In genomic region chr11:114851608-114852310, GRCm38 (mm10) we compare ENCODE assay signal across 8 mouse cellular contexts. TPM values are rescaled to one million over a fixed set of nuclear protein-coding genes. Genes with fewer than 3 reads are reported as not detected.
DNase-seq lines count a peak whose midpoint lies in the region; ATAC-seq lines count a peak whose summit lies in the region.

No protein-coding gene starts in this region.

- ATAC-seq in forebrain, embryonic 15.5 days (replicated peaks), result peak; percentile 67; the same call in 1 of the 2 replicates

- peak overlapping the region; percentile 67 for H3K4me3 ChIP-seq in forebrain, embryonic 15.5 days
- H3K4me3 ChIP-seq in macrophage (ENCODE audit: inconsistent target), result peak overlapping the region; percentile 47

- peaks cover 28% of the 10 kb centered on the region for H3K4me1 ChIP-seq in forebrain, embryonic 15.5 days

- peaks cover 47% of the 10 kb centered on the region for H3K27me3 ChIP-seq in forebrain, embryonic 15.5 days

- H3K27ac ChIP-seq in forebrain, embryonic 15.5 days (replicated peaks), result no peak overlapping the region
- no peak overlapping the region for H3K27ac ChIP-seq in macrophage

- H3K9me3 ChIP-seq in forebrain, embryonic 15.5 days, result no peaks in the 10 kb centered on the region

- H3K36me3 ChIP-seq in forebrain, embryonic 15.5 days, result no peaks in the 10 kb centered on the region
- H3K36me3 ChIP-seq in macrophage (ENCODE audit: inconsistent target), result no peaks in the 10 kb centered on the region

- intact Hi-C loops in heart, postnatal 25 days (cut with DNase I), result no loop called here

- H3K79me2 ChIP-seq in macrophage (ENCODE audit: inconsistent target), result no peaks in the 10 kb centered on the region

- WGBS in forebrain, embryonic 15.5 days, result under 1% methylated on average over 64 of the region's 65 CpGs
- 1% methylated on average over 63 of the region's 65 CpGs for WGBS in macrophage (ENCODE audit: missing documents)

- peak overlapping the region; percentile 52 for H3K9ac ChIP-seq in forebrain, embryonic 15.5 days (replicated peaks)

- H3K4me2 ChIP-seq in forebrain, embryonic 15.5 days (replicated peaks), result peak overlapping the region; percentile 94

- DNase-seq in R1 (ENCODE audit: low read depth, low spot score), result peak; percentile 90
- peak; percentile 95 for DNase-seq in cerebellum, adult 11-12 months
- peak; percentile 44 for DNase-seq in heart, postnatal 25 days (ENCODE audit: low spot score)
- DNase-seq in layer of hippocampus, postnatal 10 days (ENCODE audit: low spot score in 2 of 2), result peak; percentile 49 to 63
- DNase-seq in skeletal muscle tissue, adult 2 months (ENCODE audit: low read depth, low spot score), result peak; percentile 63
- no peak for DNase-seq in MN1 (ENCODE audit: low spot score)

RNA-seq across cellular contexts. Expression of gene Gprc5c, which starts 0.8 kb away (rescaled TPM):
- polyA plus RNA-seq in forebrain, embryonic 15.5 days (2015; fragmentation: Nextera tagmentation; extraction: Ambion mirVana), result 6.0 and 6.2 TPM in 2 replicates
- 1 to 10 TPM; 6.4 to 9.7 TPM for total RNA-seq in heart, postnatal 25 days (2021)
- total RNA-seq in layer of hippocampus, postnatal 10 days (2021), result 1 to 10 TPM; 3.9 to 5.1 TPM
- 10 to 100 TPM in 7 of 26 experiments, 1 to 10 TPM in 11, under 1 TPM in 4, not detected in 4; 0.29 to 37.9 (median 4.5) TPM for total RNA-seq in macrophage (2018; cell fraction: chromatin; rRNA removed)
- 10 to 100 TPM in 13 of 26 experiments, 1 to 10 TPM in 1, under 1 TPM in 12; 0.25 to 28.6 (median 6.9) TPM for total RNA-seq in macrophage (2018; cell fraction: cytosol; rRNA removed)
- 10 to 100 TPM in 12 of 26 experiments, 1 to 10 TPM in 7, under 1 TPM in 7; 0.29 to 35.6 (median 4.1) TPM for total RNA-seq in macrophage (2018; cell fraction: nucleus; rRNA removed)
- 1.8 to 17.4 TPM (median 8.2 TPM) in 3 replicates for polyA plus RNA-seq in macrophage (2018)

RNA-seq across cellular contexts. Expression of gene Cd300a, which starts 38.1 kb away (rescaled TPM):
- polyA plus RNA-seq in forebrain, embryonic 15.5 days (2015; fragmentation: Nextera tagmentation; extraction: Ambion mirVana), result 0.46 and 0.88 TPM in 2 replicates
- total RNA-seq in heart, postnatal 25 days (2021), result under 1 TPM; 0.81 to 0.99 TPM
- total RNA-seq in layer of hippocampus, postnatal 10 days (2021), result under 1 TPM; 0.62 TPM
- total RNA-seq in macrophage (2018; cell fraction: chromatin; rRNA removed), result 100 to 1,000 TPM in 7 of 26 experiments, 10 to 100 TPM in 17, 1 to 10 TPM in 2; 8.5 to 217 (median 67.0) TPM
- total RNA-seq in macrophage (2018; cell fraction: cytosol; rRNA removed), result 100 to 1,000 TPM in 13 of 26 experiments, 10 to 100 TPM in 13; 51.2 to 210 (median 105) TPM
- total RNA-seq in macrophage (2018; cell fraction: nucleus; rRNA removed), result 100 to 1,000 TPM in 14 of 26 experiments, 10 to 100 TPM in 12; 31.5 to 304 (median 108) TPM
- polyA plus RNA-seq in macrophage (2018), result 86.9 to 197 TPM (median 152 TPM) in 3 replicates

RNA-seq across cellular contexts. Expression of gene Gpr142, which starts 53.0 kb away (rescaled TPM):
- not detected in 2 replicates for polyA plus RNA-seq in forebrain, embryonic 15.5 days (2015; fragmentation: Nextera tagmentation; extraction: Ambion mirVana)
- not detected for total RNA-seq in heart, postnatal 25 days (2021)
- total RNA-seq in layer of hippocampus, postnatal 10 days (2021), result not detected
- not detected for total RNA-seq in macrophage (2018; cell fraction: chromatin; rRNA removed)
- not detected for total RNA-seq in macrophage (2018; cell fraction: cytosol; rRNA removed)
- not detected for total RNA-seq in macrophage (2018; cell fraction: nucleus; rRNA removed)
- not detected in 3 replicates for polyA plus RNA-seq in macrophage (2018)

RNA-seq across cellular contexts. Expression of gene Btbd17, which starts 56.0 kb away (rescaled TPM):
- polyA plus RNA-seq in forebrain, embryonic 15.5 days (2015; fragmentation: Nextera tagmentation; extraction: Ambion mirVana), result 26.4 and 29.7 TPM in 2 replicates
- not detected for total RNA-seq in heart, postnatal 25 days (2021)
- 10 to 100 TPM; 30.4 to 32.9 TPM for total RNA-seq in layer of hippocampus, postnatal 10 days (2021)
- total RNA-seq in macrophage (2018; cell fraction: chromatin; rRNA removed), result not detected
- under 1 TPM in 3 of 26 experiments, not detected in 23; 0.09 to 0.39 (median 0.13) TPM for total RNA-seq in macrophage (2018; cell fraction: cytosol; rRNA removed)
- under 1 TPM in 1 of 26 experiments, not detected in 25; 0.91 TPM for total RNA-seq in macrophage (2018; cell fraction: nucleus; rRNA removed)
- not detected in 3 replicates for polyA plus RNA-seq in macrophage (2018)
